Mouse (Mus musculus) neural tube, embryonic 13.5 days (tissue): ENCODE measurements around the gene Fam71e2. TPM values are rescaled to one million over a fixed set of nuclear protein-coding genes. Genes with fewer than 3 reads are reported as not detected.

Experiments used
- ATAC-seq: fragments of 200-750 bp; cut with Nextera tagmentation; 2 replicates; pipeline ENCODE4 v1.8.0; 2017; ENCODE audit warnings: low read depth, mild to moderate bottlenecking, moderate TSS enrichment, moderate library complexity
- H3K27ac ChIP-seq: fragments of 300-500 bp; sonication (generic); replicated peaks from 2 replicates; pipeline ENCODE4 v1.5.1; 2015; ENCODE audit warnings: moderate library complexity, mild to moderate bottlenecking, inconsistent platforms
- H3K27me3 ChIP-seq: fragments of 300-500 bp; sonication (generic); 2 replicates; pipeline ENCODE4 v1.6.1; 2015; ENCODE audit warnings: mild to moderate bottlenecking, inconsistent platforms
- H3K36me3 ChIP-seq: fragments of 300-500 bp; sonication (generic); 2 replicates; pipeline ENCODE4 v1.6.1; 2015; ENCODE audit warnings: mild to moderate bottlenecking, inconsistent platforms
- H3K4me1 ChIP-seq: fragments of 300-500 bp; sonication (generic); replicated peaks from 2 replicates; pipeline ENCODE4 v1.6.1; 2015; ENCODE audit warnings: inconsistent platforms
- H3K4me2 ChIP-seq: fragments of 300-500 bp; sonication (generic); 2 replicates; pipeline ENCODE4 v1.6.1; 2015; ENCODE audit warnings: inconsistent platforms, mild to moderate bottlenecking, moderate library complexity
- H3K4me3 ChIP-seq: fragments of 300-500 bp; sonication (generic); 2 replicates; pipeline ENCODE4 v1.5.1; 2015; ENCODE audit warnings: mild to moderate bottlenecking, inconsistent platforms
- H3K9ac ChIP-seq: fragments of 300-500 bp; sonication (generic); 2 replicates; pipeline ENCODE4 v1.6.1; 2015; ENCODE audit warnings: moderate library complexity, mild to moderate bottlenecking, inconsistent platforms
- H3K9me3 ChIP-seq: fragments of 300-500 bp; sonication (generic); 2 replicates; pipeline ENCODE4 v1.6.1; 2016; ENCODE audit warnings: inconsistent platforms
- WGBS: fragments of 180-500 bp; shearing (Covaris S2); methylation state at CpG from one replicate; pipeline ENCODE4 v1.1.7; 2015; 5-methylcytosine and 5-hydroxymethylcytosine counted together
- polyA plus RNA-seq: library from polyadenylated mRNA; unstranded; fragments of >200 nt; fragmentation: Nextera tagmentation; extraction: Ambion mirVana; gene quantifications from 2 replicates; pipeline ENCODE4 v1.2.1, GENCODE M21; 2015

Fam71e2 gene
- polyA plus RNA-seq, 1 experiment from 2014 or later: not detected

DNA sequence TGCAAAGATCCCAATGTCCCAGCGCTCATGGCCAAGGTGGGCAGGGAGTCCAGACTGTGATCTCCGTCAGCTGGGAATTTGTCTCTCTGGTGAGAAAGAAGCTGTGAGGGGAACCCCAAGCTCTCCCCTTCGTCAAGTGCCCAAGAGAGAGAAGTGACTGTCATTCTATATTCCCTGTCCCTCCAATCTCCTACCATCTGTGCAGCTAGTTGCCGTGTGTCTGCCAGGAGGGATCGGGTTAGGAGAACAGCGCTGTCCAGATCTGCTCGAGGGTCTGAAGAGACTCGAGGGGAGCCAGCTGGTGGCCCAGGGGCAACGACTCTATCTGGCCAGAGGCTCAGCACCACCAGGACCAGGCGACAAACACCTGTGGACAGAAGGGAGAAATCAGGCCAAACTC lies 5.0 kb upstream of the Fam71e2 start:
- no peak for ATAC-seq
- Histone ChIP-seq H3K4me2 (no peak overlapping the region), H3K4me1 (peaks cover 14% of the 10 kb centered on the region), H3K36me3 (no peaks in the 10 kb centered on the region), H3K27ac (no peak overlapping the region), H3K9ac (no peak overlapping the region), H3K9me3 (no peaks in the 10 kb centered on the region), H3K27me3 (peaks cover 78% of the 10 kb centered on the region), H3K4me3 (no peak overlapping the region)
- 57% methylated on average over 10 of the region's 10 CpGs for WGBS

DNA sequence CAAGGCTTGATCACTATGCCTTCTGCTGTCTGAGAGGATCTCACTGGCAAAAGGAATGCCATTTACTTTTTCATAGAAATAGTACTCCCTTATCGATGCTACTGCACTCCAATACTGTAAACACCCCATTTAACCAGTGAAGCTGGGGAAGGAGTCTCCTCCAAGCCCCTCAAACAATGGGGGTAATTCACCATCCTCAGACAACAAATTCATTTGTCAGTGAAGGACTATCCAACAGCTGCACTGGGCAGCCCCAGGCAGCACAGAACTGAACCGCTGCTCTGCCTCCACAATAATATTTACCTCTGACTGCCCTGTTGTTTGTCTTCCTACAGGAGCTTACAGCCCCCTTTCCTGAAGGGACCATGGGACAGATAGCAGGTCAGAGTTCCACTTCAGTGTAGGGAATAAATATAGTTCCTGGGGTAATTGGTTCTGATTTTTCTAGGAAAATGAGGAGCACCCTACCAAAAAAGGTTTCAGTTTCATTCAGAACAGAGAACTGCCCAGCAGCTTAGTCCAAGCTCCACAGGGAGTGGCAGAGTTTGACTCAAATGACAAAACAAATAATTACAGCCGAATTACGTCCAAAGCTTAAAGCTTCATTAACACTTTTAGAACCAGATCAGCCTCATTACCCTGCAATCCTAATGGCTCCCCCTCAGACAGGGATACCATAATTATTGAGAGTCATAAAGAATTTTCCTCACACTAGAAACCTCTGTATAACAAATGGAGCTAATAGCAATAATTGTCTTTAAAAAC lies 6.0 kb downstream of the Fam71e2 start:
- no peak overlapping the region for H3K4me2 ChIP-seq
- no peaks in the 10 kb centered on the region for H3K36me3 ChIP-seq
- H3K9me3 ChIP-seq: no peaks in the 10 kb centered on the region
- H3K4me3 ChIP-seq: no peak overlapping the region
- H3K27me3 ChIP-seq: no peaks in the 10 kb centered on the region
- no peak overlapping the region for H3K9ac ChIP-seq
- ATAC-seq: no peak
- H3K27ac ChIP-seq: no peak overlapping the region
- peaks cover 13% of the 10 kb centered on the region for H3K4me1 ChIP-seq
- WGBS: 10% methylated on average over 4 of the region's 4 CpGs

DNA sequence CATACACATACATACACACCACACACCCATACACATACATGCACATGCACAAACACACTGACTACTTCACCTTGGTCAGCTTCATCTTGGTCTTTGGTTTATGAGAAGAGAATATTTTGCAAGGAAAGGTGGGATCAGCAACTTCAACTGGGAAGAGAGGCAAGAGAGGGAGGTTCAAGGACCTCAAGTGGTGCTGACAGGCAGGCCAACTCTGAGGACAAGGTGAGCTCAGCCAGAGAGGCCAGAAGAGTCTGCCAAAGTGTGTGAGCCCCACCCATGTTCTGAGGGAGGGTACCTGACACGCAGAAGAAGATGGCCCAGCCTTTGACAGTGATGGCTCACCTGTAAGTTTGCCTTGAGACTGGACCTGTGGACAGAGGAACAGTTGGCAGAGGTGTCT lies 11.4 kb downstream of the Fam71e2 start:
- H3K4me2 ChIP-seq: no peak overlapping the region
- ATAC-seq: no peak
- H3K4me3 ChIP-seq: no peak overlapping the region
- H3K36me3 ChIP-seq: no peaks in the 10 kb centered on the region
- peaks cover under 1% of the 10 kb centered on the region; the same call in 1 of the 2 replicates for H3K4me1 ChIP-seq
- H3K9ac ChIP-seq: no peak overlapping the region
- 60% methylated on average over 1 of the region's 1 CpGs for WGBS
- H3K27me3 ChIP-seq: no peaks in the 10 kb centered on the region
- no peaks in the 10 kb centered on the region for H3K9me3 ChIP-seq
- H3K27ac ChIP-seq: no peak overlapping the region

DNA sequence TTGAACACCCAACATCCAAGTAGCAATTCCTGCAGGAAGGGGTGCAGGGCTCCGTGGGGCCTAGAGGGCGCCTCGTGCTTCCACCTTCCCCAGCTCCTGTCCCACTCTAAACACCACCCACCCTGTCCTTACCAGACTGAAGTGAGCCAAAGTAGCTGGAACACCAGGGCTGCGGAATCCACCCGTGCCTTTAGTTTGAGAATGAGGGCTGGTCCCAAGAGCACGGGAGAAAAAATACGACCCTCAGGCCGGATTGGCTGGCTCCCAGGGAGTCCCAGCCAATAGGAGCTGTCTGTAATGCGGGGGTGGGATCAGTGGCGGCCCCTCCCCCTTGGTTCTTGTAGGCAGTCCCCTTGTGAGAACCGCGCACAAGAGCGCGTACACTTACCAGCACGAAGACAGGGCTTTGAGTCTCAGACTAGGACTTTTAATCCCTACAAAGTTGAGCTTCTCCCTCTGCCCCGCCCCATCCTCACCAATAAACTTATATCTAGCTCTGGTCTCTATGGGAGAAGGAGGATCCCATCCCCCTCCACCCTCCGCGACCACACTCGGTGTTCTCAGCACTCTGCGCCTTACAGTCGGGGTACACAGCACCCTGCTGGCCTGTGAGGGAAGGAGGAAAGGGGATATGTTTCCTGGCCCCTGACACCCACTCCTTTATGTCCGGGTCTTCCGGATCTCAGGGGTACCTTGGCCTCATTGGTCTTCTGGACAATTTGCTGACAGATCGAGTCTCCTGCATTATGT lies 18.1 kb downstream of the Fam71e2 start, which contains the start of gene Cox6b2:
Gene Cox6b2 (minus strand): TSS at position 274 of the 750 bp plus-strand sequence.
- Histone ChIP-seq H3K9ac (peak within 1 kb of the TSS; percentile 49), H3K4me2 (peak within 1 kb of the TSS; percentile 55), H3K27me3 (no peaks in the 10 kb centered on the region; the same call in 1 of the 2 replicates), H3K9me3 (no peaks in the 10 kb centered on the region), H3K36me3 (0 out of 2 replicates have a peak, but pooled peaks cover 5% of the 10 kb centered on the region), H3K27ac (no peak within 1 kb of the TSS), H3K4me1 (peaks cover 21% of the 10 kb centered on the region), H3K4me3 (peak within 1 kb of the TSS; percentile 35)
- ATAC-seq: peak; percentile 94
- WGBS: 3% methylated on average over 24 of the region's 24 CpGs

DNA sequence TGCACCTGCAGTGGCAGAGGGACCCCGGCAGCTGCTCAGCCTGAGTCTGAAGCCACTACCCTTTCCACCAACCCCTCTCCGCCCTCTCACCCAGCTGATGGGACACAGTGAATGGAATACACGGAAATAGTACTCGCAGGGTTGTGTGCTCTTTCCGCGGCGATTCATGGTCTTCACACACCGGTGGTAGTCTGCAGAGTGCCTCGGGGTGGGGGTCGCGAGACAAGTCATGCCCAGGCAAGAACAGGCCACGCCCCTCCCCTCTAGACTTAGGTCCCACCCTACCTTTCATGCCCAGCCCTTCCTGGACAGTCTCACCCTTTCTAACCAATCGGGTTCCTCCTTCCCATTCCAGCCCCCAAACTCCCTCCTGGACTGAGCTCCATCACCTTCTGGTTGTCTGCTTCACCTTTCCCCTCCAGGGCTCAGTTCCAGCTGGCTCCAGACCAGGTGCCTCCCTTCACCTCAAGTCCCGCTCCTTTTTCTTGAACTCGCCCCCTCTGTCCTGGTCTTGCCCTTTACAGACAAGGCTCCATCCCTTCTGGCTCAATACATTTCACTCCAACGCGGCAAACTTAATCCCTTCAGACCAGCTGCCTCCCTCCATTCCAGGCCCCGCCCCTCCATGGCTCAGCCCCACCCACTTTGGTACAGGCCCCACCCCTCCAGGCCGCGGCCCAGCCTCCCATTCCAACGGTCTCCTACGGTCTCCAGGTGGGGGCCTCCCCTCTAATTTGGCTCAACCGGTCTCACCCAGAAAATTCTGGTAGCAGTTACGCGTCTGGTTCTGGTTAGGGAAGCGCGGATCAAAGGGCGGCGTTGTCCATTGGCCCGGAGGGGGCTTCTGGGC lies 18.9 kb downstream of the Fam71e2 start:
- Histone ChIP-seq H3K4me3 (peak overlapping the region; percentile 35), H3K36me3 (peaks cover 5% of the 10 kb centered on the region; the same call in 1 of the 2 replicates), H3K9me3 (no peaks in the 10 kb centered on the region), H3K27me3 (no peaks in the 10 kb centered on the region; the same call in 1 of the 2 replicates), H3K4me2 (peak overlapping the region; percentile 55), H3K9ac (peak overlapping the region; percentile 49), H3K4me1 (peaks cover 21% of the 10 kb centered on the region), H3K27ac (no peak overlapping the region)
- 3% methylated on average over 30 of the region's 30 CpGs for WGBS
- peak; percentile 66 for ATAC-seq

- H3K27me3 ChIP-seq: no peaks in the 10 kb centered on the region; the same call in 1 of the 2 replicates
- no peaks in the 10 kb centered on the region for H3K9me3 ChIP-seq
- no peak overlapping the region for H3K9ac ChIP-seq
- no peak overlapping the region for H3K4me3 ChIP-seq
- peaks cover 32% of the 10 kb centered on the region for H3K36me3 ChIP-seq
- H3K4me1 ChIP-seq: peaks cover 24% of the 10 kb centered on the region
- no peak overlapping the region for H3K27ac ChIP-seq
- H3K4me2 ChIP-seq: no peak overlapping the region
- ATAC-seq: no peak
- 81% methylated on average over 2 of the region's 2 CpGs for WGBS
Measured at GRCm38 (mm10) chr7:4749169-4749568, 21.9 kb downstream of the Fam71e2 start.

GRCm38 (mm10) chr7:4748321-4748720 lies 22.8 kb downstream of the Fam71e2 start:
- ATAC-seq: no peak
- Histone ChIP-seq H3K4me1 (peaks cover 23% of the 10 kb centered on the region), H3K4me2 (no peak overlapping the region), H3K36me3 (peaks cover 37% of the 10 kb centered on the region), H3K27ac (no peak overlapping the region), H3K9ac (no peak overlapping the region), H3K9me3 (no peaks in the 10 kb centered on the region), H3K4me3 (no peak overlapping the region), H3K27me3 (no peaks in the 10 kb centered on the region)
- WGBS: 83% methylated on average over 4 of the region's 4 CpGs

DNA sequence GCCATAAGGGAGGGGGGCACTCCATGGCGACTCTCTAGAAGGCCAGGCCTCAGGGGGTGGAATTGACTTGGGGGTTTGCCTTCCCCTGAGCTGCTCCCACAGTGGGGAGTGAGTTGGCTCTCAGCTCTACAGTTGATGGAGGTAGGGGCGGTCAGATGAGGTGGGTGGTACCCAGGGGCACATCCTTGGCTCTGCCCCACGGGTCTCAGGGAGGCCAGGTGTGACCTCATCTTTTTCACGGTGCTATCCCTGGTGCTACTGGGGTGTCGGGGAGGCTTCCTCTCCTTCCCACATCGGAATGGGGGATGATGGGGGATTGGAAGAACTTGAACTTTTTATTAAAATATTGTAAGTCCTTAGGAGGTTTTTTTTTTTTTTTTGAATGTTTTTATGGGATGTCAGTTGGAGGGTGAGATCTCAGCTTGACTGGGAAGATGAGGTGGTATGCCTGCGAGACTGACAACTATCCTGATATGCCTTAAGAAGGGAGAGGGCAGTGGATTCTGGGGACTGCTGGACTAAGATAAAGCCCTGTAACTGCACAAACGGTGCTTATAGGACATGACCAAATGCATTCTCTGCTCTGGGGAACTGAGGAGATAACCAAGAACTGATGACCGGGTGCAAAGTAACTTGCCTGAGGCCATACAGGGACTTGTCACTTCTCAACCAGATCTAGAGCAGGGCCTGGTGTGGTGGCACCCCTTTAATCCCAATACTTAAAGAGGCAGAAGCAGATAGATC lies 23.8 kb downstream of the Fam71e2 start:
- H3K36me3 ChIP-seq: peaks cover 45% of the 10 kb centered on the region
- H3K4me2 ChIP-seq: no peak overlapping the region
- no peak for ATAC-seq
- H3K4me1 ChIP-seq: peaks cover 23% of the 10 kb centered on the region
- no peaks in the 10 kb centered on the region for H3K9me3 ChIP-seq
- H3K9ac ChIP-seq: no peak overlapping the region
- H3K27ac ChIP-seq: no peak overlapping the region
- no peak overlapping the region for H3K4me3 ChIP-seq
- WGBS: 78% methylated on average over 9 of the region's 9 CpGs
- H3K27me3 ChIP-seq: no peaks in the 10 kb centered on the region

DNA sequence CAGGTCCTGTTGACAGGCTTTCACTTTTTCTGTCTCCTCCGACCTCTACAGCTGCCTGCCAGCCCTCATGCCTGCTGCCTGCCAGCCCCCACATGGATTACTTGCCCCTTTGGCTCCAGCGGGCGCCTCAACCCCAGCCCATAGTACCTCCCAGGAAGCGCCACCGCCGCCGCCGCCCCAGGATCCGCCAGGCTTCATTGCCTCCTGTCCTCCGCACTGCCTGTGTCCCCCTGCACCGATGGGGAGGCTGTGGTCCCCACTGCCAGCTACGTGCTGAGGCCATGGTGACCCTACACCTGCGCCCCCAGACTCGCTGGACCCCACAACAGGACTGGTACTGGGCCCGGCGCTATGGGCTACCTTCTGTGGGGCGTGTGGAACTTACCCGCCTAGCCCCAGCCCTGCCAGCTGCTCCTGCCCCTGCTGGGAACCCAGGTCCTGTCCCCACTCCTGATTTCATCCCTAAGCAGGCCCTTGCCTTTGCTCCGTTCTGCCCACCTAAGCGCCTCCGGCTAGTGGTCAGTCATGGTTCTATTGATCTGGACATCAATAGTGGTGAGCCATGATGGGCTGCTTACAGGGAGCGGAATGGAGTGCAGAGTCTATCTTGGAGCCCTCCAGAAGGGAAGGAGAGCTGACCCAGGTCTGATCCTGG lies 24.6 kb downstream of the Fam71e2 start:
- Histone ChIP-seq H3K9me3 (no peaks in the 10 kb centered on the region), H3K9ac (no peak overlapping the region), H3K27ac (no peak overlapping the region), H3K4me2 (no peak overlapping the region), H3K4me3 (no peak overlapping the region), H3K4me1 (peaks cover 23% of the 10 kb centered on the region), H3K36me3 (peaks cover 48% of the 10 kb centered on the region), H3K27me3 (no peaks in the 10 kb centered on the region)
- WGBS: 86% methylated on average over 22 of the region's 22 CpGs
- ATAC-seq: no peak

- H3K27me3 ChIP-seq: no peaks in the 10 kb centered on the region
- no peaks in the 10 kb centered on the region for H3K9me3 ChIP-seq
- 93% methylated on average over 6 of the region's 6 CpGs for WGBS
- no peak overlapping the region for H3K4me3 ChIP-seq
- peaks cover 33% of the 10 kb centered on the region for H3K4me1 ChIP-seq
- no peak overlapping the region for H3K4me2 ChIP-seq
- H3K27ac ChIP-seq: no peak overlapping the region
- H3K36me3 ChIP-seq: peaks cover 48% of the 10 kb centered on the region
- H3K9ac ChIP-seq: no peak overlapping the region
- ATAC-seq: no peak
Measured at GRCm38 (mm10) chr7:4744886-4745285, 26.2 kb downstream of the Fam71e2 start.

GRCm38 (mm10) chr7:4743354-4743753 lies 27.7 kb downstream of the Fam71e2 start:
- Histone ChIP-seq H3K27me3 (no peaks in the 10 kb centered on the region), H3K4me1 (peaks cover 42% of the 10 kb centered on the region), H3K4me3 (no peak overlapping the region), H3K9ac (0 out of 2 replicates have a peak overlapping the region, but pooled peaks have one; percentile 14), H3K36me3 (peaks cover 44% of the 10 kb centered on the region), H3K4me2 (no peak overlapping the region), H3K9me3 (no peaks in the 10 kb centered on the region), H3K27ac (no peak overlapping the region)
- WGBS: 77% methylated on average over 2 of the region's 2 CpGs
- ATAC-seq: no peak
